Mouse (Mus musculus) embryonic fibroblast, embryonic 13.5 days (primary cell): ENCODE measurements around the gene Mprip.

Source experiments
- CTCF ChIP-seq: IDR thresholded peaks from 2 replicates; pipeline ENCODE4 v1.5.1; 2011; ENCODE audit warnings: mild to moderate bottlenecking, control low read depth, low read length, moderate library complexity, borderline replicate concordance; ENCODE audit not compliant: insufficient read depth
- POLR2A ChIP-seq: IDR thresholded peaks from 2 replicates; pipeline ENCODE4 v1.6.1; 2011; ENCODE audit warnings: low read depth, mild to moderate bottlenecking, control low read depth, low read length, moderate library complexity

DNA sequence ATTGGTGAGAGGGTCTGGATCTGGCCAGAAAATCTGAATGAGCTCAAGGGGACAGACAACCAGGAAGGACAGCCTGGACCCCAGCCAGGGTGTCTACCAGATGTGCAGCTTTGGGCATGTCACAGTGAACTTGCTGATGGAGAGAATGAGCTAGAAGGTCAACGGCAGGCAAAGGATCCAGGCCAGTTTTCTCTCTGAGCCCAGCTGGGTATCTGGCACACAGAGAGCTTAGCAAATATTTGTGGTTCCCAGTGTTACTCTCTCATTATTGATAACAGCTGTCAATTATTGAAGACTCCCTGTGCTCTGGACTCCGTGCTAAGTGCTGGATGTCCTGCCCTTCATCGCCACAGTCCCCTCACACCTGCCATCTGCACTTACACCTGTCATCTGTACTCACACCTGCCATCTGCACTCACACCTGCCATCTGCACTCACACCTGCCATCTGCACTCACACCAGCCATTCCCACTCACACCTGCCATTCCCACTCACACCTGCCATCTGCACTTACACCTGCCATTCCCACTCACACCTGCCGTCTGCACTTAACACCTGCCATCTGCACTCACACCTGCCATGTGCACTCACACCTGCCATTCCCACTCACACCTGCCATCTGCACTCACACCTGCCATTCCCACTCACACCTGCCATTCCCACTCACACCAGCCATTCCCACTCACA, 21.0 kb upstream of the Mprip start:
- no peak for TF ChIP-seq CTCF
- no peak for TF ChIP-seq POLR2A
